Mouse (Mus musculus) limb, embryonic 14.5 days (tissue): ENCODE data around the gene Olfr15. TPM values are rescaled to one million over a fixed set of nuclear protein-coding genes. Genes with fewer than 3 reads are reported as not detected.
"Not testable (repeated sequence)": the region's sequence is repeated elsewhere in the genome, so short reads cannot be mapped to it uniquely, and the experiment has no call there.

Experiments used
- ATAC-seq: fragments of 200-750 bp; cut with Nextera tagmentation; 2 replicates; pipeline ENCODE4 v1.8.0; 2017; ENCODE audit warnings: low read depth, moderate number of reproducible peaks, moderate TSS enrichment; ENCODE audit not compliant: low FRiP score
- DNase-seq: peaks from one replicate; pipeline ENCODE4 v3.0.0-alpha.2; 2015; ENCODE audit warnings: low spot score
- H3K27ac ChIP-seq: fragments of 300-500 bp; sonication (generic); replicated peaks from 2 replicates; pipeline ENCODE4 v1.5.1; 2014; ENCODE audit warnings: low read depth, mild to moderate bottlenecking, low read length, moderate library complexity, mixed read lengths
- H3K27me3 ChIP-seq: fragments of 300-500 bp; sonication (generic); 2 replicates; pipeline ENCODE4 v1.6.1; 2014; ENCODE audit warnings: low read length, mixed read lengths; ENCODE audit not compliant: control insufficient read depth, insufficient read depth
- H3K36me3 ChIP-seq: fragments of 300-500 bp; sonication (generic); 2 replicates; pipeline ENCODE4 v1.6.1; 2014; ENCODE audit warnings: mild to moderate bottlenecking, low read length, moderate library complexity, mixed read lengths; ENCODE audit not compliant: control insufficient read depth, insufficient read depth
- H3K4me1 ChIP-seq: fragments of 300-500 bp; sonication (generic); 2 replicates; pipeline ENCODE4 v1.6.1; 2014; ENCODE audit warnings: antibody characterized with exemption, low read length, mixed read lengths; ENCODE audit not compliant: control insufficient read depth, insufficient read depth
- H3K4me2 ChIP-seq: fragments of 300-500 bp; sonication (generic); replicated peaks from 2 replicates; pipeline ENCODE4 v1.6.1; 2014; ENCODE audit warnings: low read depth, mild to moderate bottlenecking, low read length, moderate library complexity; ENCODE audit not compliant: severe bottlenecking
- H3K4me3 ChIP-seq: fragments of 300-500 bp; sonication (generic); replicated peaks from 2 replicates; pipeline ENCODE4 v1.5.1; 2014; ENCODE audit warnings: low read length
- H3K9ac ChIP-seq: fragments of 300-500 bp; sonication (generic); 2 replicates; pipeline ENCODE4 v1.6.1; 2014; ENCODE audit warnings: mild to moderate bottlenecking, low read depth, low read length, moderate library complexity; ENCODE audit not compliant: severe bottlenecking
- H3K9me3 ChIP-seq: fragments of 300-500 bp; sonication (generic); 2 replicates; pipeline ENCODE4 v1.6.1; 2016; ENCODE audit warnings: low read length; ENCODE audit not compliant: control insufficient read depth
- POLR2A ChIP-seq: fragments of 200-500 bp; IDR thresholded peaks from 2 replicates; pipeline ENCODE4 v1.8.0; 2012; ENCODE audit warnings: inconsistent platforms, mild to moderate bottlenecking, moderate library complexity, borderline replicate concordance; ENCODE audit not compliant: insufficient read depth, insufficient read length; ENCODE audit errors: extremely low read depth
- WGBS: fragments of 180-500 bp; shearing (Covaris S2); extraction: QIAGEN DNeasy Blood & Tissue Kit; methylation state at CpG from one replicate; pipeline ENCODE4 v1.1.7; 2014; 5-methylcytosine and 5-hydroxymethylcytosine counted together
- polyA plus RNA-seq, 2 experiments: library from polyadenylated mRNA; depleted of rRNA in 1 of 2; stranded (reverse) in 1 of 2; unstranded in 1 of 2; fragments of >200 nt; fragmentation: Nextera tagmentation in 1 of 2; extraction: Ambion mirVana in 1 of 2; gene quantifications; 2 replicates each; pipeline versions ENCODE4 v1.2.1 to v1.2.3; 2012 to 2014

Olfr15 gene
- polyA plus RNA-seq (2012; rRNA removed) = not detected in 2 replicates
- polyA plus RNA-seq (2014; fragmentation: Nextera tagmentation; extraction: Ambion mirVana) = not detected in 2 replicates

- H3K9me3 ChIP-seq = no peaks in the 10 kb centered on the region
- no peaks in the 10 kb centered on the region for H3K36me3 ChIP-seq
- H3K27me3 ChIP-seq = no peaks in the 10 kb centered on the region
- H3K9ac ChIP-seq = no peak within 1 kb of the TSS
- ATAC-seq = no peak
- H3K4me2 ChIP-seq = no peak within 1 kb of the TSS
- H3K4me1 ChIP-seq = no peaks in the 10 kb centered on the region
- no peak for DNase-seq
- TF ChIP-seq POLR2A = no peak
- H3K27ac ChIP-seq = no peak within 1 kb of the TSS
- no peak within 1 kb of the TSS for H3K4me3 ChIP-seq
Observed at GRCm38 (mm10) chr16:3830588-3831109, at the start of gene Olfr15. TSS of gene Olfr15 (plus strand) at chr16:3830878.

GRCm38 (mm10) chr16:3781237-3781636 is 49.4 kb upstream of the Olfr15 start:
- H3K4me1 ChIP-seq = no peaks in the 10 kb centered on the region
- H3K36me3 ChIP-seq = no peaks in the 10 kb centered on the region
- ATAC-seq (no peak), DNase-seq (no peak)
- TF ChIP-seq POLR2A = no peak
- no peaks in the 10 kb centered on the region for H3K9me3 ChIP-seq
- no peak overlapping the region for H3K27ac ChIP-seq
- no peak overlapping the region for H3K9ac ChIP-seq
- H3K4me2 ChIP-seq = no peak overlapping the region
- H3K27me3 ChIP-seq = no peaks in the 10 kb centered on the region
- no peak overlapping the region for H3K4me3 ChIP-seq

- H3K27me3 ChIP-seq = no peaks in the 10 kb centered on the region
- no peaks in the 10 kb centered on the region for H3K9me3 ChIP-seq
- no peak for TF ChIP-seq POLR2A
- H3K4me1 ChIP-seq = no peaks in the 10 kb centered on the region
- no peak for ATAC-seq
- H3K4me3 ChIP-seq = no peak overlapping the region
- DNase-seq = no peak
- H3K27ac ChIP-seq = no peak overlapping the region
- no peak overlapping the region for H3K9ac ChIP-seq
- no peak overlapping the region for H3K4me2 ChIP-seq
- no peaks in the 10 kb centered on the region for H3K36me3 ChIP-seq
Observed at GRCm38 (mm10) chr16:3788394-3788793, 42.3 kb upstream of the Olfr15 start.

GRCm38 (mm10) chr16:3808176-3808575 is 22.5 kb upstream of the Olfr15 start:
- ATAC-seq (no peak), DNase-seq (no peak)
- Histone ChIP-seq H3K9me3 (no peaks in the 10 kb centered on the region), H3K36me3 (no peaks in the 10 kb centered on the region), H3K4me3 (no peak overlapping the region), H3K27ac (no peak overlapping the region), H3K9ac (no peak overlapping the region), H3K4me1 (no peaks in the 10 kb centered on the region), H3K4me2 (no peak overlapping the region), H3K27me3 (no peaks in the 10 kb centered on the region)
- 85% methylated on average over 3 of the region's 3 CpGs for WGBS
- TF ChIP-seq POLR2A = no peak

DNA sequence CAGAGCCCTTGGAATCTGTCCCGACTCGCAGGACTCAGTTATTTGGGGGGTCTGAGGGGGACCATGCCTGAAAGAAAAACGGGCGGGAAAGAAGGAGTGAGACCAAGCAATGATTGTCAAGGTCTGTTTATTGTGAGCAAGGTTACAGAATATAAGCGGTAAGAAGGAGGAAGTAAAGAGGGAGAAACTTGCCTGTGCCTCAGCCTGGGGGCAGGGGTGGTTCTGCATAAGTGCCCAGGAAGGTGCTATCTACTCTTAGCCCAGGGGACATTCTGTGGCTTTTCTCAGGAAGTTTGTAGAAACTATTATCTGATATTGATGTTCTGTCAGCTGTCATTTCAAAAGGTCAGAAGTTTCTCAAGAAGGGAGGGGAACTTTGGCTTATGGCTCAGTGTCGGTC is 16.0 kb upstream of the Olfr15 start:
- WGBS = 74% methylated on average over 6 of the region's 6 CpGs
- not testable (repeated sequence) for H3K36me3 ChIP-seq

DNA sequence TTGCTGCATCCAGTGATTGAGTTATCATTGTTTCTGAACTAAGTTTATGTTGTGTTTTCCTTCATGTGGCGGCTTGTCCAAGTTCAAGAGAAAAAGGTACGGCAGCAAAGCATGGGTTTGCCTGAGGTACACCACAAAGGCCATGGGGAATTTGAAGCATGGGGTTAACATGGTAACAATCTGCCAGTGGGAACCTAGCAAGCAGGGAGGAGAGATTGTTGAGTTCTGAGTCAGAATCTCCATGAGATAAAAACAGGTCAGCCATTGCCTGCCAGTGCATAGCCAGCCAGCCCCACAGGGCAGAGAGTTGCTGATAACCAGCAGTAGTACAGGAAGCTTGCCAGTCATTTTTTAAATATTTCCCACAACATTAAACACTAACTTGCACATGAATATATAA is 10.5 kb upstream of the Olfr15 start:
- TF ChIP-seq POLR2A = no peak
- H3K4me3 ChIP-seq = no peak overlapping the region
- no peaks in the 10 kb centered on the region for H3K9me3 ChIP-seq
- no peaks in the 10 kb centered on the region for H3K4me1 ChIP-seq
- H3K27me3 ChIP-seq = no peaks in the 10 kb centered on the region
- DNase-seq (no peak), ATAC-seq (no peak)
- WGBS = 93% methylated on average over 2 of the region's 2 CpGs
- no peaks in the 10 kb centered on the region for H3K36me3 ChIP-seq
- no peak overlapping the region for H3K4me2 ChIP-seq
- H3K9ac ChIP-seq = no peak overlapping the region
- H3K27ac ChIP-seq = no peak overlapping the region

More for the DNA sequence above, 16.0 kb upstream of the Olfr15 start:
- H3K27ac ChIP-seq, H3K4me3 ChIP-seq, H3K9ac ChIP-seq, DNase-seq, H3K4me1 ChIP-seq, ATAC-seq, H3K9me3 ChIP-seq, H3K4me2 ChIP-seq, H3K27me3 ChIP-seq: not testable (repeated sequence)
